Mouse (Mus musculus) heart, adult 2 months (tissue): ENCODE data around the gene Ghdc. TPM values are rescaled to one million over a fixed set of nuclear protein-coding genes. Genes with fewer than 3 reads are reported as not detected.

Experiments
- DNase-seq, 2 experiments: peaks; one replicate each; pipeline ENCODE4 v3.0.0; 2021
- H3K27ac ChIP-seq: fragments of 200-600 bp; 2 replicates; pipeline ENCODE4 v1.8.1; 2022
- H3K27me3 ChIP-seq: fragments of 200-500 bp; 2 replicates; pipeline ENCODE4 v1.6.1; 2012; ENCODE audit warnings: mild to moderate bottlenecking, low read length, inconsistent platforms, mixed read lengths; ENCODE audit not compliant: control insufficient read depth, insufficient read depth
- H3K36me3 ChIP-seq: fragments of 200-500 bp; 2 replicates; pipeline ENCODE4 v1.6.1; 2012; ENCODE audit warnings: low read length, inconsistent platforms; ENCODE audit not compliant: control insufficient read depth, insufficient read depth
- H3K4me1 ChIP-seq: fragments of 200-500 bp; 2 replicates; pipeline ENCODE4 v1.6.1; 2011; ENCODE audit warnings: low read length; ENCODE audit not compliant: control insufficient read depth, insufficient read depth
- H3K4me3 ChIP-seq: fragments of 200-600 bp; 2 replicates; pipeline ENCODE4 v1.8.1; 2022
- H3K79me2 ChIP-seq: fragments of 200-500 bp; replicated peaks from 2 replicates; pipeline ENCODE4 v1.6.1; 2012; ENCODE audit warnings: mild to moderate bottlenecking, inconsistent platforms, low read length, moderate library complexity, mixed read lengths; ENCODE audit not compliant: control insufficient read depth, insufficient read depth
- H3K9ac ChIP-seq: fragments of 200-500 bp; 2 replicates; pipeline ENCODE4 v1.6.1; 2012; ENCODE audit warnings: low read depth, mild to moderate bottlenecking, control low read depth, inconsistent platforms, low read length, mixed read lengths
- CTCF ChIP-seq: fragments of 200-600 bp; IDR thresholded peaks from 2 replicates; pipeline ENCODE4 v1.8.1; 2022; ENCODE audit warnings: antibody characterized with exemption, mild to moderate bottlenecking, moderate library complexity
- EP300 ChIP-seq: fragments of 200-500 bp; IDR thresholded peaks from 2 replicates; pipeline ENCODE4 v1.6.1; 2011; ENCODE audit warnings: low read depth, low read length, control low read depth; ENCODE audit not compliant: insufficient read depth
- POLR2A ChIP-seq: fragments of 200-500 bp; IDR thresholded peaks from 2 replicates; pipeline ENCODE4 v1.6.1; 2011; ENCODE audit warnings: mild to moderate bottlenecking, low read depth, low read length, control low read depth; ENCODE audit not compliant: insufficient read depth
- WGBS: fragments of 180-500 bp; shearing (Covaris S2); methylation state at CpG from one replicate; pipeline ENCODE4 v1.1.7; 2018; 5-methylcytosine and 5-hydroxymethylcytosine counted together
- intact Hi-C: fragments of 180-260 bp; cut with DNase I; formaldehyde crosslinking; loops from one replicate; pipeline ENCODE4 v1.15.1; 2025
- polyA plus RNA-seq: library from polyadenylated mRNA; depleted of rRNA; stranded (reverse); fragments of >200 nt; gene quantifications from 2 replicates; pipeline ENCODE4 v1.2.3, GENCODE M21; 2012
- total RNA-seq, 2 experiments: library from RNA; stranded (reverse); gene quantifications; 2 replicates each; pipeline ENCODE4 v1.2.3; 2021

Ghdc gene
- total and polyA plus RNA-seq, 3 experiments: 10.1 to 11.6 (median 11.2) TPM

- Histone ChIP-seq H3K27me3 (peaks cover 10% of the 10 kb centered on the region), H3K79me2 (no peaks in the 10 kb centered on the region), H3K27ac (no peak overlapping the region), H3K4me1 (peaks cover 1% of the 10 kb centered on the region; the same call in 1 of the 2 replicates), H3K9ac (no peak overlapping the region), H3K36me3 (no peaks in the 10 kb centered on the region), H3K4me3 (no peak overlapping the region)
- 74% methylated on average over 12 of the region's 12 CpGs for WGBS
- intact Hi-C loops: no loop called here
- TF ChIP-seq EP300: no peak
- no peak for TF ChIP-seq POLR2A
- TF ChIP-seq CTCF: no peak
- DNase-seq: no peak
These were observed 13.2 kb downstream of the Ghdc start for GRCm38 (mm10) chr11:100757566-100757965.

- no peak for TF ChIP-seq CTCF
- TF ChIP-seq POLR2A: no peak
- no peak for TF ChIP-seq EP300
- Histone ChIP-seq H3K4me1 (peaks cover 1% of the 10 kb centered on the region; the same call in 1 of the 2 replicates), H3K79me2 (no peaks in the 10 kb centered on the region), H3K27ac (no peak overlapping the region), H3K4me3 (no peak overlapping the region), H3K9ac (no peak overlapping the region), H3K27me3 (peaks cover 10% of the 10 kb centered on the region), H3K36me3 (no peaks in the 10 kb centered on the region)
- intact Hi-C loops: no loop called here
- WGBS: 54% methylated on average over 6 of the region's 6 CpGs
- no peak for DNase-seq
These were observed 14.3 kb downstream of the Ghdc start for GRCm38 (mm10) chr11:100756476-100756875.

- Histone ChIP-seq H3K27ac (no peak overlapping the region), H3K9ac (no peak overlapping the region)
These were observed 16.1 kb downstream of the Ghdc start for GRCm38 (mm10) chr11:100754693-100755057.

GRCm38 (mm10) chr11:100754021-100754692 lies 16.6 kb downstream of the Ghdc start:
- Histone ChIP-seq H3K36me3 (no peaks in the 10 kb centered on the region), H3K79me2 (no peaks in the 10 kb centered on the region), H3K4me3 (no peak overlapping the region), H3K27ac (no peak overlapping the region), H3K9ac (no peak overlapping the region), H3K4me1 (no peaks in the 10 kb centered on the region), H3K27me3 (peaks cover 3% of the 10 kb centered on the region)
- no peak for DNase-seq
- intact Hi-C loops: no loop called here
- no peak for TF ChIP-seq POLR2A
- no peak for TF ChIP-seq EP300
- TF ChIP-seq CTCF: no peak
- 67% methylated on average over 12 of the region's 12 CpGs for whole genome bisulfite sequencing

More at GRCm38 (mm10) chr11:100754693-100755057, 16.1 kb downstream of the Ghdc start:
- TF ChIP-seq CTCF (no peak), POLR2A (no peak), EP300 (no peak)
- Histone ChIP-seq H3K27me3 (peaks cover 8% of the 10 kb centered on the region), H3K4me3 (no peak overlapping the region), H3K36me3 (no peaks in the 10 kb centered on the region), H3K79me2 (no peaks in the 10 kb centered on the region), H3K4me1 (no peaks in the 10 kb centered on the region)
- DNase-seq: no peak
- intact Hi-C loops: no loop called here
- 82% methylated on average over 3 of the region's 3 CpGs for WGBS

GRCm38 (mm10) chr11:100752294-100752693 lies 18.5 kb downstream of the Ghdc start:
- intact Hi-C loops: no loop called here
- H3K4me1 ChIP-seq: no peaks in the 10 kb centered on the region
- no peak for DNase-seq
- H3K79me2 ChIP-seq: no peaks in the 10 kb centered on the region
- WGBS: 42% methylated on average over 10 of the region's 10 CpGs
- H3K4me3 ChIP-seq: no peak overlapping the region
- TF ChIP-seq CTCF: no peak
- no peak for TF ChIP-seq EP300
- no peak for TF ChIP-seq POLR2A
- no peaks in the 10 kb centered on the region for H3K27me3 ChIP-seq
- H3K36me3 ChIP-seq: no peaks in the 10 kb centered on the region
- H3K9ac ChIP-seq: no peak overlapping the region
- no peak overlapping the region for H3K27ac ChIP-seq

GRCm38 (mm10) chr11:100750127-100750526 lies 20.6 kb downstream of the Ghdc start:
- 87% methylated on average over 16 of the region's 16 CpGs for WGBS
- H3K27ac ChIP-seq: no peak overlapping the region
- TF ChIP-seq CTCF (no peak), EP300 (no peak), POLR2A (no peak)
- no peak for DNase-seq
- H3K4me1 ChIP-seq: no peaks in the 10 kb centered on the region
- H3K4me3 ChIP-seq: no peak overlapping the region
- H3K79me2 ChIP-seq: no peaks in the 10 kb centered on the region
- H3K27me3 ChIP-seq: no peaks in the 10 kb centered on the region
- no peak overlapping the region for H3K9ac ChIP-seq
- no peaks in the 10 kb centered on the region for H3K36me3 ChIP-seq
- intact Hi-C loops: no loop called here
